Mouse (Mus musculus) stomach, postnatal 0 days (tissue): ENCODE data around the gene Swi5.

Experiments
- CTCF ChIP-seq: IDR thresholded peaks from 2 replicates; pipeline ENCODE4 v1.5.1; 2016; ENCODE audit warnings: antibody characterized with exemption, low read depth, mild to moderate bottlenecking, moderate library complexity
- EP300 ChIP-seq: optimal IDR thresholded peaks from 2 replicates; pipeline ENCODE3; 2016; ENCODE audit warnings: antibody characterized with exemption

- TF ChIP-seq CTCF (no peak), EP300 (no peak)
These were observed 21.1 kb upstream of the Swi5 start for GRCm38 (mm10) chr2:32308870-32309568.
